Mouse (Mus musculus) urinary bladder, postnatal 10 days (tissue): Measurements from ENCODE around the gene Cdkn2c.
"Not testable (repeated sequence)": the region's sequence is repeated elsewhere in the genome, so short reads cannot be mapped to it uniquely, and the experiment has no call there.

Experiments
- DNase-seq: peaks from one replicate; pipeline ENCODE4 v3.0.0; 2022; ENCODE audit warnings: low spot score

The Cdkn2c gene

GRCm38 (mm10) chr4:109666461-109667269 lies at the start of gene Cdkn2c:
Gene Cdkn2c, minus strand, starts transcription at chr4:109667189.
- DNase-seq = peak; percentile 28

- no peak for DNase-seq
These were observed 38.4 kb upstream of the Cdkn2c start for GRCm38 (mm10) chr4:109705349-109705748.

GRCm38 (mm10) chr4:109703568-109703967 lies 36.6 kb upstream of the Cdkn2c start:
- DNase-seq = no peak

- not testable (repeated sequence) for DNase-seq
These were observed 33.7 kb upstream of the Cdkn2c start for GRCm38 (mm10) chr4:109700727-109701126.

GRCm38 (mm10) chr4:109692674-109693073 lies 25.7 kb upstream of the Cdkn2c start:
- no peak for DNase-seq

GRCm38 (mm10) chr4:109683561-109683960 lies 16.6 kb upstream of the Cdkn2c start:
- no peak for DNase-seq

GRCm38 (mm10) chr4:109677221-109677620 lies 10.2 kb upstream of the Cdkn2c start:
- DNase-seq = no peak

- peak; percentile 93 for DNase-seq
These were observed 9.5 kb upstream of the Cdkn2c start, which contains the start of gene Faf1 for GRCm38 (mm10) chr4:109676218-109677215. Gene Faf1, plus strand, starts transcription at chr4:109676588.

GRCm38 (mm10) chr4:109674097-109674496 lies 7.1 kb upstream of the Cdkn2c start:
- DNase-seq = no peak

GRCm38 (mm10) chr4:109671941-109672340 lies 5.0 kb upstream of the Cdkn2c start:
- no peak for DNase-seq

- no peak for DNase-seq
These were observed 3.2 kb upstream of the Cdkn2c start for GRCm38 (mm10) chr4:109670213-109670612.

GRCm38 (mm10) chr4:109667518-109667917 lies 529 bp upstream of the Cdkn2c start:
- DNase-seq = no peak

GRCm38 (mm10) chr4:109665982-109666460 lies 968 bp downstream of the Cdkn2c start:
- no peak for DNase-seq

GRCm38 (mm10) chr4:109665101-109665981 lies 1.6 kb downstream of the Cdkn2c start:
- DNase-seq = no peak

GRCm38 (mm10) chr4:109664091-109664490 lies 2.9 kb downstream of the Cdkn2c start:
- DNase-seq = no peak

- no peak for DNase-seq
These were observed 4.7 kb downstream of the Cdkn2c start for GRCm38 (mm10) chr4:109662271-109662670.

- no peak for DNase-seq
These were observed 5.8 kb downstream of the Cdkn2c start for GRCm38 (mm10) chr4:109661183-109661582.

GRCm38 (mm10) chr4:109660568-109660967 lies 6.4 kb downstream of the Cdkn2c start:
- no peak for DNase-seq

- DNase-seq = no peak
These were observed 7.4 kb downstream of the Cdkn2c start for GRCm38 (mm10) chr4:109659571-109659970.

GRCm38 (mm10) chr4:109658826-109659225 lies 8.2 kb downstream of the Cdkn2c start:
- no peak for DNase-seq

GRCm38 (mm10) chr4:109657851-109658500 lies 9.0 kb downstream of the Cdkn2c start:
- DNase-seq = no peak
